Mouse (Mus musculus) embryonic fibroblast, embryonic 13.5 days (primary cell): ENCODE measurements around the gene Hjurp. TPM values are rescaled to one million over a fixed set of nuclear protein-coding genes. Genes with fewer than 3 reads are reported as not detected.
"Not testable (repeated sequence)": the region's sequence is repeated elsewhere in the genome, so short reads cannot be mapped to it uniquely, and the experiment has no call there.

Experiments used
- H3K27ac ChIP-seq: 2 replicates; pipeline ENCODE4 v1.5.1; 2012; ENCODE audit warnings: low read length, control low read depth, inconsistent platforms; ENCODE audit not compliant: insufficient read depth
- H3K4me1 ChIP-seq: 2 replicates; pipeline ENCODE4 v1.6.1; 2011; ENCODE audit warnings: low read length; ENCODE audit not compliant: control insufficient read depth, insufficient read depth
- H3K4me3 ChIP-seq: 2 replicates; pipeline ENCODE4 v1.5.1; 2011; ENCODE audit warnings: mild to moderate bottlenecking, control low read depth, low read length; ENCODE audit not compliant: insufficient read depth
- CTCF ChIP-seq: IDR thresholded peaks from 2 replicates; pipeline ENCODE4 v1.5.1; 2011; ENCODE audit warnings: mild to moderate bottlenecking, control low read depth, low read length, moderate library complexity, borderline replicate concordance; ENCODE audit not compliant: insufficient read depth
- POLR2A ChIP-seq: IDR thresholded peaks from 2 replicates; pipeline ENCODE4 v1.6.1; 2011; ENCODE audit warnings: low read depth, mild to moderate bottlenecking, control low read depth, low read length, moderate library complexity
- polyA plus RNA-seq: library from polyadenylated mRNA; stranded (reverse); fragments of >200 nt; gene quantifications from 2 replicates; pipeline ENCODE4 v1.2.4, GENCODE M21; 2011; ENCODE audit warnings: low read depth; ENCODE audit not compliant: missing spikeins, insufficient read length

Gene Hjurp
- polyA plus RNA-seq, 1 experiment, result 122 TPM

DNA sequence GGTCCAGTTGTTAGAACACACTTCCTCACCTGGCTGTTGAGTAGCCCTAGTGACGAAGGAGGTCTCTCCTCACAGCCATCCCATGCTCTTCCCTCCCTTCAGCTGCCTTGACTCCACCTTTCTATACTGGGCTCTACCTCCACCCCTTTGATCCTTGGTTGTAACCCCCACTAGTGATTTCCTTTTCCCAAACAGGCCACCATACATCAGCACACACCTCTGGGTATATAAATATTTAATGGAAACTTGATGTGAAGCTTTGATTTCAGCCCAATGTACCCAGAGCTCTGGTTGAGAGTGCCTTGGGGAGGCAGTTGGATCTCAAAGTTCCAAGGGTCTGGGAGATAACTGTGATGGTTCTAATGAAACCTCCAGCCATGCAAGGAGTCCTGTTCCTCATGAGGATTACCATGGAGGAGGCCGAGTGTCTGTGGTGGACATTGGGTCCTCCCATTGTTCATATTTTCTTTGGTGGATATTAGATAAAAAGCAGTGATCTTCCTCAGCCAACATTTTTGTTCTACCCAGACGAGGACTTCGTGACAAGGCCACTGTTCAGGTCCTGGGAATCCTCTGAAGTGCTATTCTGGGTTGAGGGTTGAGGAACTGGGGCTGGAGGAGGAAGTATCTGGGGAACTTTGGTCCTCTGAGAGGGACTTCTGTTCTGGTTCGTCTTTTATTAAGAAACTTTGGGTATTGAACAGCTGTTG is 50.6 kb downstream of the Hjurp start, which contains the start of gene Mroh2a:
TSS of gene Mroh2a (plus strand) at position 317 of the 710 bp plus-strand sequence.
- Histone ChIP-seq H3K4me1 (no peaks in the 10 kb centered on the region), H3K4me3 (no peak within 1 kb of the TSS), H3K27ac (no peak within 1 kb of the TSS)
- no peak for TF ChIP-seq POLR2A
- TF ChIP-seq CTCF, result no peak

- TF ChIP-seq POLR2A (no peak), CTCF (no peak)
- no peaks in the 10 kb centered on the region for H3K4me1 ChIP-seq
- H3K27ac ChIP-seq, result no peak overlapping the region
- H3K4me3 ChIP-seq, result no peak overlapping the region
These were observed 51.7 kb downstream of the Hjurp start for GRCm38 (mm10) chr1:88225741-88226140.

- H3K4me3 ChIP-seq, H3K4me1 ChIP-seq, H3K27ac ChIP-seq: not testable (repeated sequence)
These were observed 52.1 kb downstream of the Hjurp start for GRCm38 (mm10) chr1:88225301-88225700.

- no peak overlapping the region for H3K27ac ChIP-seq
These were observed 53.2 kb downstream of the Hjurp start for GRCm38 (mm10) chr1:88224029-88224776.

DNA sequence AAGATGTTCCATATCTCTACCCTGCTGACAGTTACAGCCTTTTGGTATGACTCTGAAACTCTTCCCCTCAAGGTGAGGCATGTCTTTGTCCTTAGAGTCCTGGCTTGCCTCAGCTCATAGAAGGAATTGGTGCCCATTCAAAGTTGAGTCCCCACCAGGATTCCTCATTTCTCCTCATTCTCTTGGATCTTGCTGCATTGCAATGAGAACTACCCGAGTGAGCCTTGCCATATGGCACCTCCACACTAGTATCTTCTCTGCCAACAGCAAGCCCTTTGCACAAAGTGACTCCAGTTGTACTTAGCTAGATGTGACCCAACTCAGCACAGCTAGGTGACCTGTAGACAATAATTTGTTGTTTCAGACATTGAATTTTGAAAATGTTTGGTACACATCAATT is 53.8 kb downstream of the Hjurp start:
- H3K4me3 ChIP-seq, result no peak overlapping the region
- no peak for TF ChIP-seq POLR2A
- TF ChIP-seq CTCF, result no peak
- H3K4me1 ChIP-seq, result no peaks in the 10 kb centered on the region
- H3K27ac ChIP-seq, result no peak overlapping the region

More at GRCm38 (mm10) chr1:88224029-88224776, 53.2 kb downstream of the Hjurp start:
- no peak for TF ChIP-seq CTCF
- TF ChIP-seq POLR2A, result no peak
- Histone ChIP-seq H3K4me1 (no peaks in the 10 kb centered on the region), H3K4me3 (no peak overlapping the region)

- not testable (repeated sequence) for H3K4me3 ChIP-seq, H3K27ac ChIP-seq, H3K4me1 ChIP-seq
These were observed 54.4 kb downstream of the Hjurp start for GRCm38 (mm10) chr1:88223011-88223515.

GRCm38 (mm10) chr1:88222216-88222615 is 55.2 kb downstream of the Hjurp start:
- TF ChIP-seq CTCF, result no peak
- no peak for TF ChIP-seq POLR2A
- no peak overlapping the region for H3K27ac ChIP-seq

GRCm38 (mm10) chr1:88220336-88220735 is 57.1 kb downstream of the Hjurp start:
- no peak overlapping the region for H3K27ac ChIP-seq
- no peak overlapping the region for H3K4me3 ChIP-seq
- TF ChIP-seq POLR2A, result no peak
- TF ChIP-seq CTCF, result no peak

More at GRCm38 (mm10) chr1:88222216-88222615, 55.2 kb downstream of the Hjurp start:
- H3K4me3 ChIP-seq, result no peak overlapping the region
- no peaks in the 10 kb centered on the region for H3K4me1 ChIP-seq

GRCm38 (mm10) chr1:88219054-88219453 is 58.4 kb downstream of the Hjurp start:
- H3K4me1 ChIP-seq, result no peaks in the 10 kb centered on the region
- TF ChIP-seq CTCF (no peak), POLR2A (no peak)
- no peak overlapping the region for H3K27ac ChIP-seq
- H3K4me3 ChIP-seq, result no peak overlapping the region

More at GRCm38 (mm10) chr1:88220336-88220735, 57.1 kb downstream of the Hjurp start:
- no peaks in the 10 kb centered on the region for H3K4me1 ChIP-seq

DNA sequence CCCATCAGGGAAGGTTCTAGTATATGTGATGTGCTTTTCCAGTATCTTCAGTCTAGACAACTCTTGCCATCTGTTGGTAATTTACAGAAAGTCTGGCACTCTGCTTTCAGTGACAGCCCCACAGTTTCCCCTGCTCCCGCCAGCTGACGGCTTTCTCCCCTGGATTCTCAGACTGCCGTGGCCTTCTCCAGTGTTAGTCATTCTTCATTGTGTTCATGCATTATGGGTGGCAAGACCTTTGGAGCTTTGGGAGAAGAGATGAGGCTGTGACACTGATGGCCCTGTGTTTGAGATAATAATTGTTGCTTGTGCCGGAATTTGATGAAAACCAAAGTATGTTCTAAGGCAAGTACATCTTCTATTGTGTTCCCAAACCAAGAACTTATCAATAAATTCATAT is 58.8 kb downstream of the Hjurp start:
- Histone ChIP-seq H3K4me3 (no peak overlapping the region), H3K27ac (no peak overlapping the region), H3K4me1 (no peaks in the 10 kb centered on the region)
- TF ChIP-seq CTCF (no peak), POLR2A (no peak)
